Mouse (Mus musculus) heart, adult 9 months (tissue): ENCODE measurements around the gene Cops3.
"Not testable (repeated sequence)": the region's sequence is repeated elsewhere in the genome, so short reads cannot be mapped to it uniquely, and the experiment has no call there.

Source experiments
- DNase-seq, 2 experiments: peaks; one replicate each; pipeline ENCODE4 v3.0.0; 2022; ENCODE audit warnings: low spot score in 2 of 2

The Cops3 gene

GRCm38 (mm10) chr11:59839459-59840126, at the start of gene Cops3:
Cops3 (minus strand) TSS chr11:59839838.
- DNase-seq, result peak; percentile 96 to 98

GRCm38 (mm10) chr11:59888151-59888550, 48.5 kb upstream of the Cops3 start:
- DNase-seq, result no peak

GRCm38 (mm10) chr11:59886952-59887351, 47.3 kb upstream of the Cops3 start:
- DNase-seq, result no peak

GRCm38 (mm10) chr11:59885217-59885986, 45.8 kb upstream of the Cops3 start:
- DNase-seq, result peak; percentile 32 to 51

- peak; percentile 45 to 70 for DNase-seq
Observed at GRCm38 (mm10) chr11:59880031-59880430, 40.4 kb upstream of the Cops3 start.

GRCm38 (mm10) chr11:59872124-59872523, 32.5 kb upstream of the Cops3 start:
- no peak for DNase-seq

GRCm38 (mm10) chr11:59864316-59864715, 24.7 kb upstream of the Cops3 start:
- no peak for DNase-seq

- no peak for DNase-seq
Observed at GRCm38 (mm10) chr11:59860467-59860866, 20.8 kb upstream of the Cops3 start.

- no peak for DNase-seq
Observed at GRCm38 (mm10) chr11:59852865-59853264, 13.2 kb upstream of the Cops3 start.

- peak; percentile 78 to 80 for DNase-seq
Observed at GRCm38 (mm10) chr11:59847891-59848884, 8.6 kb upstream of the Cops3 start.

GRCm38 (mm10) chr11:59847131-59847530, 7.5 kb upstream of the Cops3 start:
- DNase-seq, result peak; percentile 22 to 28

- no peak for DNase-seq
Observed at GRCm38 (mm10) chr11:59846311-59846710, 6.7 kb upstream of the Cops3 start.

- DNase-seq, result peak; percentile 94
Observed at GRCm38 (mm10) chr11:59839008-59839458, 605 bp downstream of the Cops3 start, which contains the start of gene Nt5m. Nt5m (plus strand) TSS chr11:59839447.

- DNase-seq, result no peak
Observed at GRCm38 (mm10) chr11:59838426-59838825, 1.2 kb downstream of the Cops3 start.

GRCm38 (mm10) chr11:59837789-59838188, 1.8 kb downstream of the Cops3 start:
- not testable (repeated sequence) for DNase-seq

- DNase-seq, result no peak
Observed at GRCm38 (mm10) chr11:59821625-59822024, 18.0 kb downstream of the Cops3 start.

- no peak for DNase-seq
Observed at GRCm38 (mm10) chr11:59817916-59818315, 21.7 kb downstream of the Cops3 start.

- no peak for DNase-seq
Observed at GRCm38 (mm10) chr11:59815482-59816065, 24.1 kb downstream of the Cops3 start.

GRCm38 (mm10) chr11:59814936-59815335, 24.7 kb downstream of the Cops3 start:
- no peak for DNase-seq

GRCm38 (mm10) chr11:59814311-59814710, 25.3 kb downstream of the Cops3 start:
- DNase-seq, result no peak

- DNase-seq, result no peak
Observed at GRCm38 (mm10) chr11:59813276-59813675, 26.4 kb downstream of the Cops3 start.
